Mouse (Mus musculus) spleen, adult 2 months (tissue): Measurements from ENCODE around the gene Exoc2. TPM values are rescaled to one million over a fixed set of nuclear protein-coding genes. Genes with fewer than 3 reads are reported as not detected.

Source experiments
- DNase-seq, 2 experiments: peaks; one replicate each; pipeline versions ENCODE4 v3.0.0 to v3.0.0-alpha.2; 2012 to 2021; ENCODE audit warnings: low spot score in 2 of 2, low read depth in 1 of 2
- H3K27ac ChIP-seq: fragments of 200-500 bp; 2 replicates; pipeline ENCODE4 v1.5.1; 2012; ENCODE audit warnings: low read length, inconsistent platforms; ENCODE audit not compliant: insufficient read depth
- H3K27me3 ChIP-seq: fragments of 200-500 bp; 2 replicates; pipeline ENCODE4 v1.6.1; 2012; ENCODE audit warnings: mild to moderate bottlenecking, moderate library complexity, low read length, inconsistent platforms; ENCODE audit not compliant: control insufficient read depth, insufficient read depth
- H3K36me3 ChIP-seq: fragments of 200-500 bp; 2 replicates; pipeline ENCODE4 v1.6.1; 2012; ENCODE audit warnings: mild to moderate bottlenecking, low read length, inconsistent platforms; ENCODE audit not compliant: control insufficient read depth, insufficient read depth
- H3K4me1 ChIP-seq: fragments of 200-500 bp; 2 replicates; pipeline ENCODE4 v1.6.1; 2011; ENCODE audit warnings: inconsistent platforms; ENCODE audit not compliant: control insufficient read depth, insufficient read depth, insufficient read length
- H3K4me3 ChIP-seq: fragments of 200-500 bp; 2 replicates; pipeline ENCODE4 v1.5.1; 2011; ENCODE audit warnings: mild to moderate bottlenecking, inconsistent platforms; ENCODE audit not compliant: insufficient read depth, insufficient read length; ENCODE audit errors: extremely low read depth
- CTCF ChIP-seq: fragments of 200-500 bp; IDR thresholded peaks from 2 replicates; pipeline ENCODE4 v1.5.1; 2011; ENCODE audit warnings: mild to moderate bottlenecking, inconsistent platforms; ENCODE audit not compliant: insufficient read depth, insufficient read length, insufficient replicate concordance; ENCODE audit errors: extremely low read depth
- POLR2A ChIP-seq: fragments of 200-500 bp; IDR thresholded peaks from 2 replicates; pipeline ENCODE4 v1.6.1; 2011; ENCODE audit warnings: low read depth, low read length, inconsistent platforms
- WGBS: fragments of 180-500 bp; shearing (Covaris S2); methylation state at CpG from one replicate; pipeline ENCODE4 v1.1.7; 2018; 5-methylcytosine and 5-hydroxymethylcytosine counted together
- polyA plus RNA-seq: library from polyadenylated mRNA; depleted of rRNA; stranded (reverse); fragments of >200 nt; gene quantifications from 2 replicates; pipeline ENCODE4 v1.2.3, GENCODE M21; 2012

Exoc2 gene
- polyA plus RNA-seq, 1 experiment, result 8.1 TPM

DNA sequence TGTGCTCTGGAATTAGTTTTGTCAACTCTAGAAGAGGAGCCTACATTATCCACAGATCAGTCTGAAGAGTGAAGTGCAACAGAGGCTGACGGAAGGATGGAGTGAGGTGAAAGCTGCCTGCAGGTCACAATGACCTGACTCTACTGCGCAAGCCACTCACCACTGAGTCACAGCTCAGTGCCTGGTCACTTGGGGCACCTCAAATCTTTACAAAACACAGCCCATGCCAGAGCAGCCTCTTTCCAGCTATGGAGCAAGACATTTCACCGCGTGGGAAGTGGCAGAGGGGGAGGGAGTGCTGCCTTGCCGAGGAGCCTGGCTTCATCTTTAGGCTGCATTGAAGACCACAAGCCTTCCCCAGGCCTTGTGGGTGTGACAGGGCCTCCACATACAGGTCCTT lies 159.6 kb downstream of the Exoc2 start:
- H3K27me3 ChIP-seq, result no peaks in the 10 kb centered on the region
- 68% methylated on average over 5 of the region's 5 CpGs for WGBS
- peaks cover 14% of the 10 kb centered on the region for H3K4me1 ChIP-seq
- DNase-seq, result no peak
- H3K27ac ChIP-seq, result no peak overlapping the region
- peaks cover 6% of the 10 kb centered on the region for H3K36me3 ChIP-seq
- H3K4me3 ChIP-seq, result no peak overlapping the region
- TF ChIP-seq POLR2A, result no peak
- no peak for TF ChIP-seq CTCF

DNA sequence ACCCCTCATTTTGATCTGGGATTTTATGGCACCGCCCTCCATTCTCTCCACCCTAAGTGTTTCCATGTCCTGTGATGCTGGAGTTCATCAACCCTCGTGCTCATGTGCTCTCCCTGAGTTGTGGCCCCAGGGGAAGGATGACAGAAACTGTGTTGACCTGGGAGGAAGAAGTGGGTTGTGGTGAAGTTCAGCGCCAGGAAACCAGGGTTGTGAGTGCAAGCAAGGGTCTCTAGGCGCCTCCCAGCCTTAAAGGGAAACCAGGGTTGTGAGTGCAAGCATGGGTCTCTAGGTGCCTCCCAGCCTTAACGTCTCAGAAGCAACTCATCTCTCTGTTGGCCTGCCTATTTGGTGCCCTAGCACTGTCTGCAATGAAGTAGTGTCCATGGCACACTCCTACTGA lies 160.4 kb downstream of the Exoc2 start:
- DNase-seq, result no peak
- peaks cover 14% of the 10 kb centered on the region for H3K4me1 ChIP-seq
- no peaks in the 10 kb centered on the region for H3K27me3 ChIP-seq
- no peak overlapping the region for H3K27ac ChIP-seq
- no peak overlapping the region for H3K4me3 ChIP-seq
- peaks cover 6% of the 10 kb centered on the region for H3K36me3 ChIP-seq
- 30% methylated on average over 5 of the region's 5 CpGs for WGBS
- TF ChIP-seq POLR2A, result no peak
- TF ChIP-seq CTCF, result no peak

DNA sequence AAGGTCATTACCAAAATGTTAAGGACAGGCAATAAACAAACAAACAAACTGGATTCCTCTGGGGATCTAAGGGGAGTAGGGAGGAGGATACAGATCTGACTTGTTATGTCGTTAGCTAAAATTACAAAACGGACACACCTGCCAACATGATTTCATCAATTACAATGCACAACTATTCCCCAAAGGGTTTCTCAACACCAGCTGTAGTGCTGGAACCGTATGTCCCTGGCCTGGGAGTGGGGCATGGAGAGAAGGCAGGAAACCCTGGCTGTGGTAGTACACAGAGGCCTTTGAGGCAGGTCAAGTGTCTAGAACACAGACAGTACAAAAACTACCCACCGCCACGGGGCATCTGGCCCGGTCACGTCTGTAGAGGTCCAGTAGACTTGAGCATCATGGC lies 164.7 kb downstream of the Exoc2 start:
- no peak for TF ChIP-seq CTCF
- no peak for TF ChIP-seq POLR2A
- no peaks in the 10 kb centered on the region for H3K27me3 ChIP-seq
- WGBS, result 80% methylated on average over 7 of the region's 7 CpGs
- no peaks in the 10 kb centered on the region for H3K36me3 ChIP-seq
- no peak for DNase-seq
- H3K27ac ChIP-seq, result no peak overlapping the region
- H3K4me1 ChIP-seq, result peaks cover 7% of the 10 kb centered on the region
- no peak overlapping the region for H3K4me3 ChIP-seq

DNA sequence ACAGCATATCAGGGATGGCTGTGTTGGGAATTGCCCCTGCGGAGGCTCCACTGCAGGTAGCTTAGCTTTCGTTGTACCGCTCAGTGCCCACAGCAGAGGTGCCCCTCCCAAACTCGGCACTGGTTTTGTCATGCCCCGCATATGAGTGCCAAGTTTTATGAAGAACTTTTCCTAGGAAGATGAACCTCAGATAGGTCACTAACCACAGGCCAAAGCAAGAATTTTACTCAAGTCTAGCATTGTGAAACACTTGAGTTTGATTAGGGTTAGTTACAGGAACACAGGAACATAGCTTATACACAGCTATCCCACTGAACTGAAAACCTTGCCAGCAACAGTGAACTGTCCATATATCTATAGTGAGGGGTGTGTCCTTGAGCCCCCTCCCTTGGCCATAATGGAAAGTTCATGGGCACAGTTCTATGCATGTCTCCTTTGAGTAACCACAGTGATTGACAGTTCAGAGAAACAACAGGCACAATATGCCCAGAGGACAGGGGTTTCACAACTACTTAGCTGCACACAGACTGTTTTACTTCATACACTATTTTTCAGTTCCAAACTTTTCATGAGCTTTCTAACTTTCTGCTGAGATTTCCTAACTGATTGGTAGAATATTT lies 171.4 kb downstream of the Exoc2 start:
- Histone ChIP-seq H3K4me1 (no peaks in the 10 kb centered on the region), H3K4me3 (no peak overlapping the region), H3K36me3 (no peaks in the 10 kb centered on the region), H3K27me3 (no peaks in the 10 kb centered on the region; the same call in 1 of the 2 replicates), H3K27ac (no peak overlapping the region)
- TF ChIP-seq CTCF, result no peak
- no peak for TF ChIP-seq POLR2A
- WGBS, result 88% methylated on average over 5 of the region's 5 CpGs
- DNase-seq, result no peak

DNA sequence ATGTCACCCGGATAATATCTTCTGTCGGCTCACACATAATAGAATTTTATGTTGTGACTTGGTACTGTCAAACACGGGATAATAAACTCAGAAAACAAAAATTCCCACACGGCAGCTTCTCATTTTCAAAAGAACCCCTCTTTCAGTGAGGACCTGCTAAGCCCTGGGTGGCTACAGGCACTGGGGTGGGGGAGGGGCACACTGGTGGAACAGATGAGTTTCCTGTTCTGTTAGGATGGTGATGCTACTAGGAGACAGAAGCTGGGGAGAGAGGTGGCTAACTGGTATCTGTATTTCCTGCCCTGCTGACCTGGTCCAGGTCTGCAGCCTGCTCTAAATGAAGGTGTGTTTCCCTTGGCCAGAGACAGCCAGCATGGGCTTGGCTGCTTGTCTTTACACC lies 172.0 kb downstream of the Exoc2 start:
- Histone ChIP-seq H3K27ac (no peak overlapping the region), H3K36me3 (no peaks in the 10 kb centered on the region), H3K4me3 (no peak overlapping the region), H3K4me1 (no peaks in the 10 kb centered on the region), H3K27me3 (no peaks in the 10 kb centered on the region; the same call in 1 of the 2 replicates)
- DNase-seq, result no peak
- 77% methylated on average over 4 of the region's 4 CpGs for WGBS
- TF ChIP-seq CTCF (no peak), POLR2A (no peak)

DNA sequence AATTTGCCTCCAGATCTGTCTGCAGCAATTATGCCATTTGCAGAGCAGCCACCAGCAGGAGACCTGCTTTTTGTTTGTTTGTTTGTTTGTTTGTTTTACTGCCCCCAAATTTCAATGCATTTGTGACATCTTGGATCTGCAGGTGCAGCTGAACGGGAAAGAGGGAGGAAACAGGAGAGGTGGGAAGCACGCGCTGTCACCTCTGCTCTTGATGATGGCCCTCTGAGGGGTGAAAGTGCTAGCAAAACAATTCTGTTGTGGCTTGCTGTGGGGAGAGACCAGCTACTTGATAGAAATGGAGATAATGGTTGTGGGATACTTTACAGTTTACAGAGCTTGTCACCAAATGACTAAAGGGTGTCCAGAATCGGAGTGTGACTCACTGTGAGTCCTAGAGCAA lies 177.9 kb downstream of the Exoc2 start:
- H3K4me1 ChIP-seq, result peaks cover 9% of the 10 kb centered on the region; the same call in 1 of the 2 replicates
- no peaks in the 10 kb centered on the region for H3K36me3 ChIP-seq
- no peak for TF ChIP-seq POLR2A
- no peak for TF ChIP-seq CTCF
- no peak for DNase-seq
- no peaks in the 10 kb centered on the region for H3K27me3 ChIP-seq
- no peak overlapping the region for H3K27ac ChIP-seq
- WGBS, result 85% methylated on average over 4 of the region's 4 CpGs
- no peak overlapping the region for H3K4me3 ChIP-seq

DNA sequence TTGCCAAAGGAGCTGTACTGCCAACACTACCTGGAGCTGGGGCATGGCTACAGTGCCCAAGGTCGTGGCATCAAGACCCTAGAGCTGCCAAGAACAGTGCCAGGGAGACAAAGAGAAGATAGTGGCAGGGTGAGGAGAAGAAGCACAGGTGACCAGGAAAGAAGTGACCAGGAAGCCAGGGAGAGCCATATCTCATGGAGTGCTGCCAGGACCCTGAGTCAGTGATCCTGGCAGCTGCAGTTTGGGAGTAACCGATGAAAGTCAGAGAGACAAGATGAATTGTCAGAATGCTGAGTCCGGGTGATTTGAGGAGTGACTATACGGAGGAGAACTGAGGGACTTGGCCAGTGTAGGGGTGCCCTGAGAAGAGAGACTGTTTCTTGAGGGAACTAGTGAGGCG lies 180.3 kb downstream of the Exoc2 start:
- no peak for DNase-seq
- no peaks in the 10 kb centered on the region for H3K36me3 ChIP-seq
- TF ChIP-seq POLR2A (no peak), CTCF (no peak)
- no peak overlapping the region for H3K4me3 ChIP-seq
- 81% methylated on average over 5 of the region's 5 CpGs for WGBS
- no peaks in the 10 kb centered on the region for H3K27me3 ChIP-seq
- peaks cover 9% of the 10 kb centered on the region; the same call in 1 of the 2 replicates for H3K4me1 ChIP-seq
- no peak overlapping the region for H3K27ac ChIP-seq
